Mouse (Mus musculus) brain, embryonic 14.5 days (tissue): Measurements from ENCODE around the gene Polr1c.

Experiments
- CTCF ChIP-seq: fragments of 200-500 bp; IDR thresholded peaks from 2 replicates; pipeline ENCODE4 v1.5.1; 2012; ENCODE audit warnings: inconsistent platforms, mild to moderate bottlenecking, moderate library complexity, borderline replicate concordance; ENCODE audit not compliant: insufficient read depth, insufficient read length; ENCODE audit errors: extremely low read depth
- POLR2A ChIP-seq: fragments of 200-500 bp; IDR thresholded peaks from 2 replicates; pipeline ENCODE4 v1.6.1; 2012; ENCODE audit warnings: mild to moderate bottlenecking, inconsistent platforms, borderline replicate concordance; ENCODE audit not compliant: poor library complexity, insufficient read depth, insufficient read length, severe bottlenecking; ENCODE audit errors: extremely low read depth

- TF ChIP-seq POLR2A (no peak), CTCF (no peak)
Observed at GRCm38 (mm10) chr17:46258279-46259053, 10.6 kb upstream of the Polr1c start.
